Mouse (Mus musculus): ENCODE data around the gene Prss16. TPM values are rescaled to one million over a fixed set of nuclear protein-coding genes. Genes with fewer than 3 reads are reported as not detected.

Prss16 gene
- total RNA-seq, 2 experiments from 2014 or later = not detected

- intact Hi-C loops (cut with DNase I) = loop anchor here (2.0 kb wide), 1 partner anchor 19 kb away; no protein-coding TSS in a partner anchor
- DNase-seq = peak; percentile 77 to 80
These were observed 6.2 kb upstream of the Prss16 start for GRCm38 (mm10) chr13:22015479-22016450.

- DNase-seq = peak in 1 of 2 experiments; percentile 38
- intact Hi-C loops (cut with DNase I) = loop anchor here (2.0 kb wide), 1 partner anchor 18 kb away; no protein-coding TSS in a partner anchor
These were observed 4.9 kb upstream of the Prss16 start for GRCm38 (mm10) chr13:22014411-22014845.

GRCm38 (mm10) chr13:22013716-22014115, 4.2 kb upstream of the Prss16 start:
- DNase-seq = peak in 1 of 2 experiments; percentile 28
- intact Hi-C loops (cut with DNase I) = loop anchor here (2.0 kb wide), 1 partner anchor 17 kb away; no protein-coding TSS in a partner anchor

GRCm38 (mm10) chr13:22008707-22009106, 835 bp downstream of the Prss16 start:
- intact Hi-C loops (cut with DNase I) = no loop called here
- DNase-seq = no peak

- no peak for DNase-seq
- intact Hi-C loops (cut with DNase I) = no loop called here
These were observed 1.7 kb downstream of the Prss16 start for GRCm38 (mm10) chr13:22007872-22008271.

GRCm38 (mm10) chr13:22007121-22007510, 2.4 kb downstream of the Prss16 start:
- no peak for DNase-seq
- intact Hi-C loops (cut with DNase I) = no loop called here

- intact Hi-C loops (cut with DNase I) = no loop called here
- peak in 1 of 2 experiments; percentile 39 for DNase-seq
These were observed 3.0 kb downstream of the Prss16 start for GRCm38 (mm10) chr13:22006334-22007120.

- DNase-seq = peak in 1 of 2 experiments; percentile 31
- intact Hi-C loops (cut with DNase I) = no loop called here
These were observed 3.8 kb downstream of the Prss16 start for GRCm38 (mm10) chr13:22005605-22006333.

- no peak for DNase-seq
- intact Hi-C loops (cut with DNase I) = no loop called here
These were observed 7.7 kb downstream of the Prss16 start for GRCm38 (mm10) chr13:22001823-22002222.

GRCm38 (mm10) chr13:22001346-22001745, 8.2 kb downstream of the Prss16 start:
- intact Hi-C loops (cut with DNase I) = no loop called here
- DNase-seq = no peak

- intact Hi-C loops (cut with DNase I) = no loop called here
- no peak for DNase-seq
These were observed 10.4 kb downstream of the Prss16 start for GRCm38 (mm10) chr13:21999147-21999546.

- intact Hi-C loops (cut with DNase I) = no loop called here
- no peak for DNase-seq
These were observed 11.1 kb downstream of the Prss16 start for GRCm38 (mm10) chr13:21998412-21998811.

- no peak for DNase-seq
These were observed 11.7 kb downstream of the Prss16 start for GRCm38 (mm10) chr13:21997821-21998220.

GRCm38 (mm10) chr13:21997201-21997820, 12.2 kb downstream of the Prss16 start:
- intact Hi-C loops (cut with DNase I) = loop anchor here (2.0 kb wide), 1 partner anchor 17 kb away; no protein-coding TSS in a partner anchor
- no peak for DNase-seq

More at GRCm38 (mm10) chr13:21997821-21998220, 11.7 kb downstream of the Prss16 start:
- intact Hi-C loops (cut with DNase I) = loop anchor here (2.0 kb wide), 1 partner anchor 17 kb away; no protein-coding TSS in a partner anchor

GRCm38 (mm10) chr13:21996840-21997185, 12.7 kb downstream of the Prss16 start:
- no peak for DNase-seq
- intact Hi-C loops (cut with DNase I) = loop anchor here (2.0 kb wide), 1 partner anchor 18 kb away; no protein-coding TSS in a partner anchor

GRCm38 (mm10) chr13:21996101-21996839, 13.3 kb downstream of the Prss16 start:
- DNase-seq = no peak
- intact Hi-C loops (cut with DNase I) = loop anchor here (2.0 kb wide), 1 partner anchor 19 kb away; no protein-coding TSS in a partner anchor

GRCm38 (mm10) chr13:21995331-21995914, 14.1 kb downstream of the Prss16 start:
- intact Hi-C loops (cut with DNase I) = no loop called here
- peak in 1 of 2 experiments; percentile 53 for DNase-seq

- no peak for DNase-seq
- intact Hi-C loops (cut with DNase I) = no loop called here
These were observed 14.6 kb downstream of the Prss16 start for GRCm38 (mm10) chr13:21994896-21995295.
